Mouse (Mus musculus) heart, postnatal 0 days (tissue): Measurements from ENCODE around the gene Traf2.

ENCODE experiments used
- CTCF ChIP-seq: IDR thresholded peaks from 2 replicates; pipeline ENCODE4 v1.5.1; 2016; ENCODE audit warnings: antibody characterized with exemption, control low read depth, low read depth
- EP300 ChIP-seq: IDR thresholded peaks from 2 replicates; pipeline ENCODE4 v1.6.1; 2016; ENCODE audit warnings: antibody characterized with exemption, low read depth

DNA sequence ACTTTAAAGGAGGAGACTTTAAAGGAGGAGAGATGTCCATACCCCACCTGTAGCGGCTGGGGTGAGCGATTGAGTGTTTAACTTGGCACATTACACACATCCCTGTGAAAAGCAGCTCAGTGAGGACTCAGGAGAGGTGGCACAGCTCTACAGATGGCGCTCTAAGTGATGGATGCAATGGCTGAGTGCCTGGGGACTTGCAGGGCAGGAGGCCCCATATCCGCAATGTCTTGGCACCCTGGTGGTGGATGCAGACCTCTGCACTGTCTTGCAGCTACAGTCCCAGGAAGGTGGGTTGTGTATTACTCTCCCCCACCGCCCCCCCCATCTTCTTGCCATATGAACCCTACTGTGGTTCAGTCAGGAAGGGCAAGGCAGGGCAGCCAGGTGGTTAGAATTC, 39.8 kb downstream of the Traf2 start:
- peak; percentile 40 for TF ChIP-seq CTCF
- no peak for TF ChIP-seq EP300
